Mouse (Mus musculus) embryonic facial prominence, embryonic 11.5 days (tissue): ENCODE measurements around the gene Ckm. TPM values are rescaled to one million over a fixed set of nuclear protein-coding genes. Genes with fewer than 3 reads are reported as not detected.
A peak's percentile ranks its signal among the peaks of the same experiment; 100 is the strongest.

Source experiments
- ATAC-seq: fragments of 200-750 bp; cut with Nextera tagmentation; replicated peaks from 2 replicates; pipeline ENCODE4 v1.8.0; 2017; ENCODE audit warnings: low read depth; ENCODE audit not compliant: insufficient number of reproducible peaks, low FRiP score, low TSS enrichment
- DNase-seq: peaks from one replicate; pipeline ENCODE4 v3.0.0-alpha.2; 2015; ENCODE audit warnings: low spot score
- H3K27ac ChIP-seq: fragments of 300-500 bp; sonication (generic); replicated peaks from 2 replicates; pipeline ENCODE4 v1.5.1; 2014; ENCODE audit warnings: mild to moderate bottlenecking, low read depth, low read length, control low read depth
- H3K27me3 ChIP-seq: fragments of 300-500 bp; sonication (generic); 2 replicates; pipeline ENCODE4 v1.6.1; 2014; ENCODE audit warnings: mild to moderate bottlenecking, low read length, moderate library complexity, mixed read lengths; ENCODE audit not compliant: control insufficient read depth, insufficient read depth
- H3K36me3 ChIP-seq: fragments of 300-500 bp; sonication (generic); replicated peaks from 2 replicates; pipeline ENCODE4 v1.6.1; 2014; ENCODE audit warnings: low read depth, mild to moderate bottlenecking, low read length, moderate library complexity, mixed read lengths; ENCODE audit not compliant: control insufficient read depth, insufficient read depth
- H3K4me1 ChIP-seq: fragments of 300-500 bp; sonication (generic); 2 replicates; pipeline ENCODE4 v1.6.1; 2014; ENCODE audit warnings: low read length, mixed read lengths; ENCODE audit not compliant: control insufficient read depth, insufficient read depth
- H3K4me2 ChIP-seq: fragments of 300-500 bp; sonication (generic); 2 replicates; pipeline ENCODE4 v1.6.1; 2014; ENCODE audit warnings: low read depth, mild to moderate bottlenecking, control low read depth, low read length, moderate library complexity
- H3K4me3 ChIP-seq: fragments of 300-500 bp; sonication (generic); 2 replicates; pipeline ENCODE4 v1.5.1; 2014; ENCODE audit warnings: low read depth, low read length, control low read depth
- H3K9ac ChIP-seq: fragments of 300-500 bp; sonication (generic); replicated peaks from 2 replicates; pipeline ENCODE4 v1.6.1; 2014; ENCODE audit warnings: mild to moderate bottlenecking, control low read depth, low read length
- H3K9me3 ChIP-seq: fragments of 300-500 bp; sonication (generic); replicated peaks from 2 replicates; pipeline ENCODE4 v1.6.1; 2016; ENCODE audit warnings: mild to moderate bottlenecking, low read length, inconsistent platforms, mixed read lengths; ENCODE audit not compliant: control insufficient read depth
- WGBS: fragments of 180-500 bp; shearing (Covaris S2); extraction: QIAGEN DNeasy Blood & Tissue Kit; methylation state at CpG from one replicate; pipeline ENCODE4 v1.1.7; 2014; 5-methylcytosine and 5-hydroxymethylcytosine counted together
- polyA plus RNA-seq: library from polyadenylated mRNA; unstranded; fragments of >200 nt; fragmentation: Nextera tagmentation; extraction: Ambion mirVana; gene quantifications from 2 replicates; pipeline ENCODE4 v1.2.1, GENCODE M21; 2014

The Ckm gene
- 0.17 TPM in 1 of 2 replicates, not detected in the other for polyA plus RNA-seq

- 50% methylated on average over 7 of the region's 7 CpGs for WGBS
- peaks cover 37% of the 10 kb centered on the region for H3K27me3 ChIP-seq
These were observed at the start of gene Ckm for GRCm38 (mm10) chr7:19404476-19404875. Ckm (plus strand) TSS chr7:19404776.

GRCm38 (mm10) chr7:19354991-19355390, 49.6 kb upstream of the Ckm start:
- no peak for ATAC-seq
- Histone ChIP-seq H3K27ac (no peak overlapping the region), H3K27me3 (no peaks in the 10 kb centered on the region), H3K36me3 (peaks cover 6% of the 10 kb centered on the region), H3K4me2 (no peak overlapping the region), H3K4me1 (peaks cover 2% of the 10 kb centered on the region), H3K9ac (no peak overlapping the region), H3K4me3 (no peak overlapping the region), H3K9me3 (no peaks in the 10 kb centered on the region)
- no peak for DNase-seq
- 87% methylated on average over 5 of the region's 5 CpGs for WGBS

More at GRCm38 (mm10) chr7:19404476-19404875, at the start of gene Ckm:
- H3K27ac ChIP-seq: no peak within 1 kb of the TSS
- peak within 1 kb of the TSS; percentile 58 for H3K4me3 ChIP-seq
- DNase-seq (no peak), ATAC-seq (no peak)
- H3K36me3 ChIP-seq: no peaks in the 10 kb centered on the region
- H3K9ac ChIP-seq: peak within 1 kb of the TSS; percentile 55
- no peaks in the 10 kb centered on the region for H3K9me3 ChIP-seq
- H3K4me1 ChIP-seq: peaks cover 9% of the 10 kb centered on the region
- peak within 1 kb of the TSS; percentile 95 for H3K4me2 ChIP-seq

GRCm38 (mm10) chr7:19356311-19356710, 48.3 kb upstream of the Ckm start:
- H3K4me3 ChIP-seq: no peak overlapping the region
- WGBS: 69% methylated on average over 10 of the region's 10 CpGs
- peaks cover 2% of the 10 kb centered on the region for H3K4me1 ChIP-seq
- DNase-seq (no peak), ATAC-seq (no peak)
- no peaks in the 10 kb centered on the region for H3K9me3 ChIP-seq
- H3K27me3 ChIP-seq: no peaks in the 10 kb centered on the region
- H3K4me2 ChIP-seq: no peak overlapping the region
- H3K9ac ChIP-seq: no peak overlapping the region
- peaks cover 3% of the 10 kb centered on the region for H3K36me3 ChIP-seq
- H3K27ac ChIP-seq: no peak overlapping the region

GRCm38 (mm10) chr7:19357381-19358375, 46.9 kb upstream of the Ckm start:
- Histone ChIP-seq H3K9ac (peak overlapping the region; percentile 9; the same call in 1 of the 2 replicates), H3K4me2 (peak overlapping the region; percentile 95), H3K27me3 (no peaks in the 10 kb centered on the region), H3K4me3 (peak overlapping the region; percentile 68), H3K27ac (no peak overlapping the region), H3K4me1 (peaks cover 2% of the 10 kb centered on the region), H3K36me3 (peaks cover under 1% of the 10 kb centered on the region), H3K9me3 (no peaks in the 10 kb centered on the region)
- ATAC-seq (no peak), DNase-seq (no peak)
- 94% methylated on average over 25 of the region's 25 CpGs for WGBS

- Histone ChIP-seq H3K4me1 (peaks cover 2% of the 10 kb centered on the region), H3K9me3 (no peaks in the 10 kb centered on the region), H3K9ac (peak overlapping the region; percentile 61), H3K4me2 (peak overlapping the region; percentile 95), H3K4me3 (peak overlapping the region; percentile 68), H3K36me3 (no peaks in the 10 kb centered on the region; the same call in 1 of the 2 replicates), H3K27ac (no peak overlapping the region), H3K27me3 (no peaks in the 10 kb centered on the region)
- no peak for DNase-seq
- 21% methylated on average over 13 of the region's 13 CpGs for WGBS
- ATAC-seq: no peak
These were observed 45.9 kb upstream of the Ckm start for GRCm38 (mm10) chr7:19358634-19359033.

GRCm38 (mm10) chr7:19359299-19359891, 45.2 kb upstream of the Ckm start, which contains the start of the genes Cd3eap and Ppp1r13l:
Cd3eap (minus strand) TSS chr7:19359483.
Ppp1r13l (plus strand) TSS chr7:19359749.
- H3K27ac ChIP-seq: no peak within 1 kb of the TSS; the same call in 1 of the 2 replicates
- DNase-seq (peak; percentile 89), ATAC-seq (peak; percentile 57)
- H3K36me3 ChIP-seq: no peaks in the 10 kb centered on the region; the same call in 1 of the 2 replicates
- peak within 1 kb of the TSS; percentile 68 for H3K4me3 ChIP-seq
- H3K9ac ChIP-seq: peak within 1 kb of the TSS; percentile 61
- no peaks in the 10 kb centered on the region for H3K27me3 ChIP-seq
- H3K4me2 ChIP-seq: peak within 1 kb of the TSS; percentile 95
- H3K9me3 ChIP-seq: no peaks in the 10 kb centered on the region
- WGBS: under 1% methylated on average over 31 of the region's 31 CpGs
- peaks cover 2% of the 10 kb centered on the region for H3K4me1 ChIP-seq

- peaks cover 2% of the 10 kb centered on the region for H3K4me1 ChIP-seq
These were observed 44.5 kb upstream of the Ckm start for GRCm38 (mm10) chr7:19359892-19360641.

More at GRCm38 (mm10) chr7:19359892-19360641, 44.5 kb upstream of the Ckm start:
- Histone ChIP-seq H3K27me3 (no peaks in the 10 kb centered on the region), H3K4me3 (peak overlapping the region; percentile 68), H3K4me2 (peak overlapping the region; percentile 95), H3K9ac (peak overlapping the region; percentile 46), H3K27ac (no peak overlapping the region; the same call in 1 of the 2 replicates), H3K9me3 (no peaks in the 10 kb centered on the region), H3K36me3 (no peaks in the 10 kb centered on the region; the same call in 1 of the 2 replicates)
- 1% methylated on average over 45 of the region's 45 CpGs for WGBS
- DNase-seq: peak; percentile 91
- ATAC-seq: peak; percentile 64
